Mouse (Mus musculus) liver, adult (tissue): ENCODE results near the gene Tfip11.

Experiments
- GATA4 ChIP-seq: IDR thresholded peaks from 2 replicates; pipeline ENCODE4 v1.6.1; 2014; ENCODE audit warnings: mild to moderate bottlenecking, low read length; ENCODE audit not compliant: insufficient replicate concordance

The Tfip11 gene

GRCm38 (mm10) chr5:112286984-112287641 lies 39.0 kb upstream of the Tfip11 start:
- TF ChIP-seq GATA4 = no peak

GRCm38 (mm10) chr5:112287652-112288051 lies 38.5 kb upstream of the Tfip11 start:
- no peak for TF ChIP-seq GATA4

GRCm38 (mm10) chr5:112288193-112289141 lies 37.7 kb upstream of the Tfip11 start:
- TF ChIP-seq GATA4 = no peak

DNA sequence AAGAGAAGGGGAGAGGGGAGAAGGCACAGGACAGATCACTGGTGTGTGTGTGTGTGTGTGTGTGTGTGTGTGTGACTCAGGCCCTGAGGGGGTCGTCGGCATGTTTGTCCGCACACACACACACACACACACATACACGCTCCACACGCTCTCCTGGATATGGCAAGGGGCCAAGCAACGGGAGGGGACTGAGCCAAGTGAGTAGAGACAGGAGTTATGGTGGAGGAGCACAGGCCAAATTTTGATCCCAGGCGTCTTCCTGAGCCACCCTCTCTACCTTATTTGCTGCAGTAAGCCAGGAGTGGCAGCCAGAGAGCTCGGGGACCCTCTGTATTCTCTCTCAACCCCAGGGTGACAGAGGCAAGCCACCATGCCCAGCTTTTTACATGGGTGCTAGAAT lies 36.9 kb upstream of the Tfip11 start:
- TF ChIP-seq GATA4 = no peak

GRCm38 (mm10) chr5:112289819-112290535 lies 36.2 kb upstream of the Tfip11 start:
- TF ChIP-seq GATA4 = no peak

GRCm38 (mm10) chr5:112290536-112290880 lies 35.6 kb upstream of the Tfip11 start:
- no peak for TF ChIP-seq GATA4

DNA sequence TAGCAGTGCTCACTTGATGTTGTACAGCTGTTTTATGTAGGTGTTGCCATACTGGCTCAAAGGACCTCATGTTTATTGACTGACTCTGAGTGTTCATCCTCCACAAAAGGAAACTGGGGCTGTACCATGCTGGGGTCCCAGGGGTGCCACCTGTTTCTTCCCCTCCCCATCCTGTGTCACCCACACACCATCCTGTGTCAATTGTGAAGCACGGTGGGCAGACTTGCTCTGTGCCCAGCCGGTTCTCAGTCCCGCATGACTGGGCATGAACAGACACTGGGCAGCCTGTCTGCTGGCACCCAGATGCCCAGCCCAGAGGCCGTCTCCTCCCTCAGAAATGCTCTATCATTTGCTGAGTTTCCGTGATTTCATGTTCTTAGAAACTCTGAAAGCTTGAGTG lies 34.3 kb upstream of the Tfip11 start:
- no peak for TF ChIP-seq GATA4

GRCm38 (mm10) chr5:112292343-112292980 lies 33.7 kb upstream of the Tfip11 start:
- no peak for TF ChIP-seq GATA4

- peak; percentile 59; the same call in 1 of the 2 replicates for TF ChIP-seq GATA4
Measured at GRCm38 (mm10) chr5:112293800-112294199, 32.4 kb upstream of the Tfip11 start.

DNA sequence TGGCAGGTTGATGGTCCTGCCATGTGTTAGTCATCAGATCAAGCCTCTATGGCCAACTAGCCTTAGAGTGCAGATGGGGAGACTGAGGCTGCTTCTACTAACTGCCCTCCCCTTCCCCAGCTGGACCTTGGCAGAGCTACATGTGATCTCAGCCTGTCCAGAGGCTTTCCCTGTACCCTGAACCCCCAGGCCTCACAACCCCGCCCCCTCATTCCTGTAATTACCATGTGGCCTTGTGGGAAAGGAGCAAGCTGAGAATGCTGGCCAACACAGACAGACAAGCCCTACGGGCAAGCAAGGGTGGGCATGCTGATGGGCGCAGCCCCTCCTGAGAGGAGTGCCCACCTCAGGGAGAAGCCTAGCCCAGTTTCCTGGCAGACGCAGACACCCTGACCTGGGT lies 31.5 kb upstream of the Tfip11 start:
- TF ChIP-seq GATA4 = no peak

DNA sequence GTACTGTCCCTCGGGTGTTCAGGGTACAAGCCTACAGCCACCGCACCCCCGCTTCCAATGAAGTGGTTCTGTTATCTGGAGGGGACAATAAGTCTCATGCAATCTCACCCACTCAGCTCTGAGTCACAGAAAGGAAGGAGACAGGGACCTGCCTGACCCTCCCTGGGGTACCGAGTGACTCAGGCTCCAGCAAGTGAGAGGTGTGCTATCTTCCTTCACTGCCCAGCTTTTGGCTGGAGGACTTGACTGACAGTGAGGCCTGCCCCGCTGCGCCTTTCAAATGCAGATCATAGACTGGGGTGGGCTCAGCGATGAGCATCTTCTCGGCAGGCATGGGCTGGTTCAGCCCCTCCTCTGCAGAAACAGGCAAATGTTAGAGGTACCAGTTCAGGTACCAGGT lies 31.0 kb upstream of the Tfip11 start:
- no peak for TF ChIP-seq GATA4

DNA sequence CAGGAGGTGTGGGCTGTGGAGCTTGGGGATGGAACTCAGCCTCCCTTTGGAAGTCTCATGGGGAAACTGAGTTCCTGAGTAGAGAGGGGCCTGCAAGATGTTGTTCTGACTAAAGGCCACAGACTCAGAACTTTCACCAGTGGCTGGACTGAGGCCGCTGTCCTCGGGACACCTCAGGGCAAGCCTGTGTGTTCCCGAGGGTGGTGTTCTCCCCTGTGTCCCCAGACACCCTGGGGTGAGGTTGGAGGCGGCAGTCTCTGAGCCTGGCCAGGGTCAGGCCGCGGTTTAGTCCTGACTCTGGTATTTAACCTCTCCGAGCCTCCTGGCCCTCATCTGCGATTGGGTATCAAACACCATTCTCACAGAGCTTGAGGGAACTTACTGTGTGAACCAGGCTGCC lies 30.6 kb upstream of the Tfip11 start:
- no peak for TF ChIP-seq GATA4

- no peak for TF ChIP-seq GATA4
Measured at GRCm38 (mm10) chr5:112296404-112297181, 29.6 kb upstream of the Tfip11 start.

GRCm38 (mm10) chr5:112297257-112297656 lies 28.9 kb upstream of the Tfip11 start:
- TF ChIP-seq GATA4 = no peak
